Mouse (Mus musculus) granulocyte monocyte progenitor cell, adult 5-6 weeks (primary cell): ENCODE measurements around the gene Rnf227. TPM values are rescaled to one million over a fixed set of nuclear protein-coding genes. Genes with fewer than 3 reads are reported as not detected.
"Not testable (repeated sequence)": the region's sequence is repeated elsewhere in the genome, so short reads cannot be mapped to it uniquely, and the experiment has no call there.

Experiments
- ATAC-seq: replicated peaks from 2 replicates; pipeline ENCODE4 v1.8.0; 2016; ENCODE audit warnings: mild to moderate bottlenecking, moderate TSS enrichment, inconsistent platforms; ENCODE audit not compliant: poor library complexity, severe bottlenecking
- total RNA-seq, 2 experiments: library from RNA; stranded (forward) in 1 of 2; stranded (reverse) in 1 of 2; fragments of 200-712, 200-1000 nt in 1 of 2; fragments of >200 nt in 1 of 2; fragmentation: Nextera tagmentation in 1 of 2; gene quantifications; 2 replicates each; pipeline ENCODE4 v1.2.3; 2014 to 2017

Gene Rnf227
- total RNA-seq (2014; fragmentation: Nextera tagmentation) (5.4 and 6.7 TPM in 2 replicates), total RNA-seq (2017) (4.5 and 7.6 TPM in 2 replicates)

- peak; percentile 61 for ATAC-seq
These were observed at the start of gene Rnf227 for GRCm38 (mm10) chr11:69340161-69341131. Rnf227 (plus strand) TSS chr11:69340461.

GRCm38 (mm10) chr11:69291111-69291510, 49.1 kb upstream of the Rnf227 start:
- no peak for ATAC-seq

- ATAC-seq: no peak
These were observed 45.0 kb upstream of the Rnf227 start for GRCm38 (mm10) chr11:69295286-69295685.

GRCm38 (mm10) chr11:69297799-69298198, 42.5 kb upstream of the Rnf227 start:
- no peak for ATAC-seq

- ATAC-seq: no peak
These were observed 42.0 kb upstream of the Rnf227 start for GRCm38 (mm10) chr11:69298231-69298630.

- no peak for ATAC-seq
These were observed 37.4 kb upstream of the Rnf227 start for GRCm38 (mm10) chr11:69302817-69303216.

GRCm38 (mm10) chr11:69305291-69305690, 35.0 kb upstream of the Rnf227 start:
- ATAC-seq: no peak

- ATAC-seq: no peak
These were observed 34.2 kb upstream of the Rnf227 start for GRCm38 (mm10) chr11:69306039-69306438.

GRCm38 (mm10) chr11:69311266-69311665, 29.0 kb upstream of the Rnf227 start:
- ATAC-seq: no peak

GRCm38 (mm10) chr11:69316361-69316760, 23.9 kb upstream of the Rnf227 start:
- ATAC-seq: no peak

GRCm38 (mm10) chr11:69318000-69318399, 22.3 kb upstream of the Rnf227 start:
- ATAC-seq: not testable (repeated sequence)

- no peak for ATAC-seq
These were observed 18.7 kb upstream of the Rnf227 start for GRCm38 (mm10) chr11:69321580-69321979.

GRCm38 (mm10) chr11:69322010-69322409, 18.3 kb upstream of the Rnf227 start:
- ATAC-seq: no peak

- ATAC-seq: no peak
These were observed 17.4 kb upstream of the Rnf227 start for GRCm38 (mm10) chr11:69322693-69323471.

- ATAC-seq: peak; percentile 77
These were observed 16.6 kb upstream of the Rnf227 start, which contains the start of the genes Cntrob and Trappc1 for GRCm38 (mm10) chr11:69323667-69324111. Cntrob (minus strand) TSS chr11:69323775. Trappc1 (plus strand) TSS chr11:69323980.

- ATAC-seq: no peak
These were observed 15.5 kb upstream of the Rnf227 start for GRCm38 (mm10) chr11:69324749-69325148.

- peak; percentile 73 for ATAC-seq
These were observed 14.4 kb upstream of the Rnf227 start, which contains the start of gene Kcnab3 for GRCm38 (mm10) chr11:69325628-69326407. Kcnab3 (plus strand) TSS chr11:69326258.

GRCm38 (mm10) chr11:69326408-69327156, 13.7 kb upstream of the Rnf227 start:
- no peak for ATAC-seq

- no peak for ATAC-seq
These were observed 13.2 kb upstream of the Rnf227 start for GRCm38 (mm10) chr11:69327157-69327442.
